Mouse (Mus musculus): Measurements from ENCODE around the gene Ccdc144b. TPM values are rescaled to one million over a fixed set of nuclear protein-coding genes. Genes with fewer than 3 reads are reported as not detected.
A peak's percentile ranks its signal among the peaks of the same experiment; 100 is the strongest.

The Ccdc144b gene
- polyA plus RNA-seq, 1 experiment from 2014 or later, result not detected

DNA sequence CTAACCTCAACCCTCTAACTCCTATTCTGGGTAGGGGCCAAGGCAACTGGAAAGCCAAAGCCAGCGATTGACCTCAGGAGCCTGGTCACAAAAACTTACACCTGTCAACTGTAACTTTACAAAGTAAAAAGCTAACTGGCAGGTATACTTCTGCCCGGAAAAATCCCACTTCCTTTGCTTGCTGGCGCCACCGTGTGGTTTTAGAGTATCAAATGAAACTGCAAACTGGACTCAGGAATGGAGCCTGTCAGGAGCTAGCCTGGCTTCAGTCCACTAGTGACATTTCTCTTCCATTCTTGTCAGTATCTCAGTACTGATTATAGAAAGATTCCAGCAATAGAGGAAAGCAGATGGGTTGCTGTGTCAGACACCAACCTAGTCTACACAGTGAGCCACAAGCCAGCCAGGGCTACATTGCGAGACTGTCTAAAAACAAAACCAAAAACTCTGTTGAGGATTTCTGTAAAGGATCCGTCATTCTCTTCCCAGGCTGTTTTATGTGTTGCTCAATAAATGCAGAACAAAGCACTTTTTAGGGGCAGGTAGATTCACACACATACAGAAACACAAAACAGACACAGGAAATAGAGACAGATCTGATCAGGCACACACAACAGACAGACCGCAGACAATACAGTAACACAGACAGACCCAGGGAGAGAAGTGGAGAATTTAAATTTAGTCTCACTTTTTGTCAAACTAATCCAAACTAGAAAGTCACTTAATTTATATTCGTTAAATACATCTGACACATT, 6.9 kb upstream of the Ccdc144b start:
- Histone ChIP-seq H3K27ac (replicated peaks; ENCODE audit: low read depth, low read length) (no peak overlapping the region), H3K9ac (replicated peaks; ENCODE audit: low read length) (no peak overlapping the region), H3K9me3 (ENCODE audit: control insufficient read depth, low read length) (no peaks in the 10 kb centered on the region), H3K36me3 (ENCODE audit: control insufficient read depth, insufficient read depth, low read length) (no peaks in the 10 kb centered on the region), H3K4me1 (ENCODE audit: control insufficient read depth, insufficient read depth, low read length) (peaks cover 2% of the 10 kb centered on the region; the same call in 1 of the 2 replicates), H3K4me2 (ENCODE audit: low read length) (no peak overlapping the region), H3K27me3 (ENCODE audit: control insufficient read depth, insufficient read depth, low read length) (no peaks in the 10 kb centered on the region; the same call in 1 of the 2 replicates), H3K4me3 (replicated peaks; ENCODE audit: low read depth, low read length) (no peak overlapping the region)
- WGBS, result 35% methylated on average over 8 of the region's 8 CpGs
- ATAC-seq (ENCODE audit: low FRiP score, low TSS enrichment), result no peak
- peak; percentile 87 for DNase-seq

DNA sequence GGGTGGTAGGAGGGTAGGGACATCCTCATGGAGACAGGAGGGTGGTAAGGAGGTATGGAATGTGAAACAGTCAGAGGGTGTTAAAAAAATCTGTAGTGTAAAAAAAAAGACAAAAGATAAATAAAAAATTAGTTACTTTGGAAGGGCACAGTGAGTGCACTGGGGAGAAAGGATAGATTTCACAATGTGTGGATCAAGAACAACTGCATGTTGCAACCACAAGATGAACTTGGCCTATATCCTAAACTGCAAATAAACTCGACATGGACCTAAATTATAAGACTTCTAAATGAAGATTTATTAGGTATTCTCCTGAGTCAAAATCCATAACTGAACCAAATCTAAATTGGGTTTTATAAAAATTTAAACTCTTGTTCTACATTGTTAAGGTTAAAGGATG, 4.2 kb downstream of the Ccdc144b start:
- no peaks in the 10 kb centered on the region for H3K27me3 ChIP-seq (ENCODE audit: control insufficient read depth, insufficient read depth, low read length)
- no peak overlapping the region for H3K9ac ChIP-seq (replicated peaks; ENCODE audit: low read length)
- no peak for ATAC-seq (ENCODE audit: low FRiP score, low TSS enrichment)
- H3K27ac ChIP-seq (replicated peaks; ENCODE audit: low read depth, low read length), result no peak overlapping the region
- 77% methylated on average over 1 of the region's 1 CpGs for WGBS
- no peaks in the 10 kb centered on the region for H3K9me3 ChIP-seq (ENCODE audit: control insufficient read depth, low read length)
- no peak overlapping the region for H3K4me3 ChIP-seq (replicated peaks; ENCODE audit: low read depth, low read length)
- no peaks in the 10 kb centered on the region for H3K36me3 ChIP-seq (ENCODE audit: control insufficient read depth, insufficient read depth, low read length)
- H3K4me1 ChIP-seq (ENCODE audit: control insufficient read depth, insufficient read depth, low read length), result no peaks in the 10 kb centered on the region
- no peak overlapping the region for H3K4me2 ChIP-seq (ENCODE audit: low read length)
- DNase-seq, result no peak

GRCm38 (mm10) chr3:36045086-36045485, 8.3 kb downstream of the Ccdc144b start:
- Histone ChIP-seq H3K4me1 (ENCODE audit: control insufficient read depth, insufficient read depth, low read length) (no peaks in the 10 kb centered on the region), H3K9ac (replicated peaks; ENCODE audit: low read length) (no peak overlapping the region), H3K27ac (replicated peaks; ENCODE audit: low read depth, low read length) (no peak overlapping the region), H3K36me3 (ENCODE audit: control insufficient read depth, insufficient read depth, low read length) (no peaks in the 10 kb centered on the region), H3K4me3 (replicated peaks; ENCODE audit: low read depth, low read length) (no peak overlapping the region), H3K27me3 (ENCODE audit: control insufficient read depth, insufficient read depth, low read length) (no peaks in the 10 kb centered on the region), H3K9me3 (ENCODE audit: control insufficient read depth, low read length) (no peaks in the 10 kb centered on the region), H3K4me2 (ENCODE audit: low read length) (no peak overlapping the region)
- ATAC-seq (ENCODE audit: low FRiP score, low TSS enrichment) (no peak), DNase-seq (no peak)
- whole genome bisulfite sequencing, result 78% methylated on average over 4 of the region's 4 CpGs

DNA sequence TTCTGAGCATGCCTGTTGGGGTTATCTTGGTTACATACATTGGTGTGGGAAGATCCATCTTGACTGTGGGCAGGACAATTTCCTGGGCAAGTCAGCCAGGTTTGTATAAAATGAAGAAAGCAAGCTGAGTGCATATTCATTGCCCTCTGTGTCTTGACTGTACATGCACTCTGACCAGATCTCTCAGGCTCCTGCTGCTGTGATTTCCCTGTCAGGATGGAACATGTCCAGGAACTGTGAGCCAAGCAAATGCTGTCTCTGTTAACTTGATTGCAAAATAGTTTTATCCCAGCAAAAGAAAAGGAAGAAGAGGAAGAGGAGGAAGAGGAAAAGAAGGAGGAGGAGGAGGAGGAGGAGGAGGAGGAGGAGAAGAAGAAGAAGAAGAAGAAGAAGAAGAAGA, 8.8 kb downstream of the Ccdc144b start:
- no peak for ATAC-seq (ENCODE audit: low FRiP score, low TSS enrichment)
- H3K9me3 ChIP-seq (ENCODE audit: control insufficient read depth, low read length), result no peaks in the 10 kb centered on the region
- DNase-seq, result no peak
- H3K4me2 ChIP-seq (ENCODE audit: low read length), result no peak overlapping the region
- H3K4me3 ChIP-seq (replicated peaks; ENCODE audit: low read depth, low read length), result no peak overlapping the region
- no peaks in the 10 kb centered on the region for H3K36me3 ChIP-seq (ENCODE audit: control insufficient read depth, insufficient read depth, low read length)
- H3K27ac ChIP-seq (replicated peaks; ENCODE audit: low read depth, low read length), result no peak overlapping the region
- no peak overlapping the region for H3K9ac ChIP-seq (replicated peaks; ENCODE audit: low read length)
- no peaks in the 10 kb centered on the region for H3K27me3 ChIP-seq (ENCODE audit: control insufficient read depth, insufficient read depth, low read length)
- no peaks in the 10 kb centered on the region for H3K4me1 ChIP-seq (ENCODE audit: control insufficient read depth, insufficient read depth, low read length)

- no peak for ATAC-seq (ENCODE audit: low FRiP score, low TSS enrichment)
These were observed 21.4 kb downstream of the Ccdc144b start for GRCm38 (mm10) chr3:36031740-36032510.

GRCm38 (mm10) chr3:36029993-36030392, 23.4 kb downstream of the Ccdc144b start:
- Histone ChIP-seq H3K9ac (replicated peaks; ENCODE audit: low read length) (no peak overlapping the region), H3K27me3 (ENCODE audit: control insufficient read depth, insufficient read depth, low read length) (no peaks in the 10 kb centered on the region), H3K4me3 (replicated peaks; ENCODE audit: low read depth, low read length) (no peak overlapping the region), H3K4me1 (ENCODE audit: control insufficient read depth, insufficient read depth, low read length) (no peaks in the 10 kb centered on the region), H3K27ac (replicated peaks; ENCODE audit: low read depth, low read length) (no peak overlapping the region), H3K36me3 (ENCODE audit: control insufficient read depth, insufficient read depth, low read length) (no peaks in the 10 kb centered on the region), H3K4me2 (ENCODE audit: low read length) (no peak overlapping the region), H3K9me3 (ENCODE audit: control insufficient read depth, low read length) (no peaks in the 10 kb centered on the region)
- 89% methylated on average over 4 of the region's 4 CpGs for WGBS
- ATAC-seq (ENCODE audit: low FRiP score, low TSS enrichment), result no peak
- DNase-seq, result no peak

More at GRCm38 (mm10) chr3:36031740-36032510, 21.4 kb downstream of the Ccdc144b start:
- Histone ChIP-seq H3K4me1 (ENCODE audit: control insufficient read depth, insufficient read depth, low read length) (no peaks in the 10 kb centered on the region), H3K27ac (replicated peaks; ENCODE audit: low read depth, low read length) (no peak overlapping the region), H3K9me3 (ENCODE audit: control insufficient read depth, low read length) (no peaks in the 10 kb centered on the region), H3K27me3 (ENCODE audit: control insufficient read depth, insufficient read depth, low read length) (no peaks in the 10 kb centered on the region), H3K4me3 (replicated peaks; ENCODE audit: low read depth, low read length) (no peak overlapping the region), H3K4me2 (ENCODE audit: low read length) (no peak overlapping the region), H3K9ac (replicated peaks; ENCODE audit: low read length) (no peak overlapping the region), H3K36me3 (ENCODE audit: control insufficient read depth, insufficient read depth, low read length) (no peaks in the 10 kb centered on the region)
- 74% methylated on average over 6 of the region's 6 CpGs for WGBS
- no peak for DNase-seq

GRCm38 (mm10) chr3:36025732-36026131, 27.6 kb downstream of the Ccdc144b start:
- Histone ChIP-seq H3K27me3 (ENCODE audit: control insufficient read depth, insufficient read depth, low read length) (no peaks in the 10 kb centered on the region), H3K9ac (replicated peaks; ENCODE audit: low read length) (no peak overlapping the region), H3K4me2 (ENCODE audit: low read length) (no peak overlapping the region), H3K27ac (replicated peaks; ENCODE audit: low read depth, low read length) (no peak overlapping the region), H3K36me3 (ENCODE audit: control insufficient read depth, insufficient read depth, low read length) (no peaks in the 10 kb centered on the region), H3K4me1 (ENCODE audit: control insufficient read depth, insufficient read depth, low read length) (no peaks in the 10 kb centered on the region), H3K4me3 (replicated peaks; ENCODE audit: low read depth, low read length) (no peak overlapping the region), H3K9me3 (ENCODE audit: control insufficient read depth, low read length) (no peaks in the 10 kb centered on the region)
- ATAC-seq (ENCODE audit: low FRiP score, low TSS enrichment) (no peak), DNase-seq (no peak)
- WGBS, result 91% methylated on average over 6 of the region's 6 CpGs

DNA sequence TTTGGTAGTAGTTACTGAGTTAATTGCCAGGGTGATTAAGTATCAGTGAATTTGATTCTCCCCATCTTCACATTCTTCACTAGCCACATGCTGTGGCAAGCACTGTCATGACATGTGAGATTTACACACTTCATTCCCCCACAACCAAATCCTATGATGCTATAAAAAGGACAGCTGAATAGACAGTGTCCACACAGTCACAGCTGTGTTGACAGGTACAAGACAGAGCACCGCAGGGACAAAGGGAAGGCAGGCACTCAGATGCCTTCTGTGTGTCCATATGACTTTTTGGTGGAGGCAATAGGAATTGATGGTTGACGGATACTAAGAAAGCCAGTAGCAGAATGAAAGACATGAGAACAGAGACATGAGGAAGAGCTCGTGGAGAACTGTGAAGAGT, 42.1 kb downstream of the Ccdc144b start:
- Histone ChIP-seq H3K4me1 (ENCODE audit: control insufficient read depth, insufficient read depth, low read length) (no peaks in the 10 kb centered on the region), H3K4me3 (replicated peaks; ENCODE audit: low read depth, low read length) (no peak overlapping the region), H3K4me2 (ENCODE audit: low read length) (no peak overlapping the region), H3K36me3 (ENCODE audit: control insufficient read depth, insufficient read depth, low read length) (no peaks in the 10 kb centered on the region), H3K27me3 (ENCODE audit: control insufficient read depth, insufficient read depth, low read length) (no peaks in the 10 kb centered on the region), H3K27ac (replicated peaks; ENCODE audit: low read depth, low read length) (no peak overlapping the region), H3K9ac (replicated peaks; ENCODE audit: low read length) (no peak overlapping the region), H3K9me3 (ENCODE audit: control insufficient read depth, low read length) (no peaks in the 10 kb centered on the region)
- ATAC-seq (ENCODE audit: low FRiP score, low TSS enrichment), result no peak
- no peak for DNase-seq
- WGBS, result 73% methylated on average over 3 of the region's 3 CpGs

Data from midbrain, embryonic 14.5 days (tissue).